Mouse (Mus musculus) heart, postnatal 0 days (tissue): ENCODE data around the gene C8a. TPM values are rescaled to one million over a fixed set of nuclear protein-coding genes. Genes with fewer than 3 reads are reported as not detected.

ENCODE experiments used
- ATAC-seq: fragments of 200-750 bp; cut with Nextera tagmentation; 2 replicates; pipeline ENCODE4 v1.8.0; 2017; ENCODE audit warnings: low read depth, moderate number of reproducible peaks, moderate library complexity; ENCODE audit not compliant: insufficient read depth
- DNase-seq: peaks from one replicate; pipeline ENCODE4 v3.0.0-alpha.2; 2016; ENCODE audit warnings: low spot score
- H3K27ac ChIP-seq: fragments of 300-500 bp; sonication (generic); 2 replicates; pipeline ENCODE4 v1.5.1; 2014; ENCODE audit warnings: low read depth, mild to moderate bottlenecking
- H3K27me3 ChIP-seq: fragments of 300-500 bp; sonication (generic); 2 replicates; pipeline ENCODE4 v1.6.1; 2014; ENCODE audit warnings: low read length, mixed read lengths; ENCODE audit not compliant: control insufficient read depth, insufficient read depth
- H3K36me3 ChIP-seq: fragments of 300-500 bp; sonication (generic); replicated peaks from 2 replicates; pipeline ENCODE4 v1.6.1; 2014; ENCODE audit warnings: low read length, mixed read lengths; ENCODE audit not compliant: control insufficient read depth, insufficient read depth
- H3K4me1 ChIP-seq: fragments of 300-500 bp; sonication (generic); 2 replicates; pipeline ENCODE4 v1.6.1; 2014; ENCODE audit warnings: antibody characterized with exemption; ENCODE audit not compliant: control insufficient read depth, insufficient read depth
- H3K4me2 ChIP-seq: fragments of 300-500 bp; sonication (generic); 2 replicates; pipeline ENCODE4 v1.6.1; 2014; ENCODE audit warnings: low read depth, mild to moderate bottlenecking, low read length, moderate library complexity
- H3K4me3 ChIP-seq: fragments of 300-500 bp; sonication (generic); 2 replicates; pipeline ENCODE4 v1.5.1; 2014; ENCODE audit warnings: low read depth, low read length
- H3K9ac ChIP-seq: fragments of 300-500 bp; sonication (generic); replicated peaks from 2 replicates; pipeline ENCODE4 v1.6.1; 2014; ENCODE audit warnings: low read depth, low read length, mixed read lengths
- H3K9me3 ChIP-seq: fragments of 300-500 bp; sonication (generic); replicated peaks from 2 replicates; pipeline ENCODE4 v1.6.1; 2016; ENCODE audit warnings: low read length; ENCODE audit not compliant: control insufficient read depth
- CTCF ChIP-seq: IDR thresholded peaks from 2 replicates; pipeline ENCODE4 v1.5.1; 2016; ENCODE audit warnings: antibody characterized with exemption, control low read depth, low read depth
- EP300 ChIP-seq: IDR thresholded peaks from 2 replicates; pipeline ENCODE4 v1.6.1; 2016; ENCODE audit warnings: antibody characterized with exemption, low read depth
- WGBS: fragments of 180-500 bp; shearing (Covaris S2); extraction: QIAGEN DNeasy Blood & Tissue Kit; methylation state at CpG from one replicate; pipeline ENCODE4 v1.1.7; 2014; 5-methylcytosine and 5-hydroxymethylcytosine counted together
- polyA plus RNA-seq: library from polyadenylated mRNA; unstranded; fragments of >200 nt; fragmentation: Nextera tagmentation; extraction: Ambion mirVana; gene quantifications from 2 replicates; pipeline ENCODE4 v1.2.1, GENCODE M21; 2015
- total RNA-seq: library from RNA; depleted of rRNA; stranded (reverse); fragments of >200 nt; gene quantifications from 2 replicates; pipeline ENCODE4 v1.2.3, GENCODE M21; 2014; ENCODE audit warnings: low replicate concordance

C8a gene
- total and polyA plus RNA-seq, 2 experiments from 2014 or later = not detected

GRCm38 (mm10) chr4:104782346-104782745, 93.9 kb downstream of the C8a start:
- H3K4me3 ChIP-seq = no peak overlapping the region
- no peak for ATAC-seq
- no peak for TF ChIP-seq CTCF
- no peak for TF ChIP-seq EP300
- H3K36me3 ChIP-seq = no peaks in the 10 kb centered on the region
- no peak overlapping the region for H3K4me2 ChIP-seq
- WGBS = 46% methylated on average over 4 of the region's 4 CpGs
- DNase-seq = no peak
- no peaks in the 10 kb centered on the region for H3K9me3 ChIP-seq
- H3K27ac ChIP-seq = no peak overlapping the region
- no peaks in the 10 kb centered on the region for H3K4me1 ChIP-seq
- H3K27me3 ChIP-seq = no peaks in the 10 kb centered on the region
- H3K9ac ChIP-seq = no peak overlapping the region

- ATAC-seq (no peak), DNase-seq (no peak)
- 87% methylated on average over 3 of the region's 3 CpGs for WGBS
- no peaks in the 10 kb centered on the region for H3K36me3 ChIP-seq
- H3K27ac ChIP-seq = no peak overlapping the region
- no peak overlapping the region for H3K4me2 ChIP-seq
- no peaks in the 10 kb centered on the region for H3K9me3 ChIP-seq
- H3K4me1 ChIP-seq = no peaks in the 10 kb centered on the region
- no peak overlapping the region for H3K4me3 ChIP-seq
- TF ChIP-seq EP300 (no peak), CTCF (no peak)
- no peaks in the 10 kb centered on the region for H3K27me3 ChIP-seq
- no peak overlapping the region for H3K9ac ChIP-seq
These were observed 94.8 kb downstream of the C8a start for GRCm38 (mm10) chr4:104781441-104781840.

- no peaks in the 10 kb centered on the region for H3K36me3 ChIP-seq
- H3K9ac ChIP-seq = no peak overlapping the region
- no peaks in the 10 kb centered on the region for H3K4me1 ChIP-seq
- WGBS = 74% methylated on average over 5 of the region's 5 CpGs
- TF ChIP-seq EP300 = no peak
- TF ChIP-seq CTCF = no peak
- no peak overlapping the region for H3K4me2 ChIP-seq
- no peak overlapping the region for H3K27ac ChIP-seq
- no peak for DNase-seq
- no peaks in the 10 kb centered on the region for H3K9me3 ChIP-seq
- no peak overlapping the region for H3K4me3 ChIP-seq
- no peaks in the 10 kb centered on the region for H3K27me3 ChIP-seq
- no peak for ATAC-seq
These were observed 96.7 kb downstream of the C8a start for GRCm38 (mm10) chr4:104779460-104779859.

- DNase-seq (no peak), ATAC-seq (no peak)
- no peak overlapping the region for H3K4me2 ChIP-seq
- no peaks in the 10 kb centered on the region for H3K9me3 ChIP-seq
- H3K27me3 ChIP-seq = no peaks in the 10 kb centered on the region
- H3K27ac ChIP-seq = no peak overlapping the region
- no peak overlapping the region for H3K9ac ChIP-seq
- no peak for TF ChIP-seq EP300
- WGBS = 60% methylated on average over 3 of the region's 3 CpGs
- no peaks in the 10 kb centered on the region for H3K4me1 ChIP-seq
- H3K4me3 ChIP-seq = no peak overlapping the region
- no peaks in the 10 kb centered on the region for H3K36me3 ChIP-seq
These were observed 100.6 kb downstream of the C8a start for GRCm38 (mm10) chr4:104775601-104776000.

- TF ChIP-seq CTCF = no peak
- TF ChIP-seq EP300 = no peak
- no peaks in the 10 kb centered on the region for H3K27me3 ChIP-seq
- DNase-seq (no peak), ATAC-seq (no peak)
- no peak overlapping the region for H3K4me2 ChIP-seq
- no peaks in the 10 kb centered on the region for H3K4me1 ChIP-seq
- H3K9me3 ChIP-seq = no peaks in the 10 kb centered on the region
- H3K27ac ChIP-seq = no peak overlapping the region
- no peak overlapping the region for H3K9ac ChIP-seq
- H3K36me3 ChIP-seq = no peaks in the 10 kb centered on the region
- 53% methylated on average over 4 of the region's 4 CpGs for WGBS
- H3K4me3 ChIP-seq = no peak overlapping the region
These were observed 105.9 kb downstream of the C8a start for GRCm38 (mm10) chr4:104770331-104770730.

GRCm38 (mm10) chr4:104769602-104770001, 106.6 kb downstream of the C8a start:
- H3K27me3 ChIP-seq = no peaks in the 10 kb centered on the region
- ATAC-seq (no peak), DNase-seq (no peak)
- H3K36me3 ChIP-seq = no peaks in the 10 kb centered on the region
- H3K4me1 ChIP-seq = no peaks in the 10 kb centered on the region
- H3K4me2 ChIP-seq = no peak overlapping the region
- WGBS = 84% methylated on average over 8 of the region's 8 CpGs
- H3K9me3 ChIP-seq = no peaks in the 10 kb centered on the region
- no peak overlapping the region for H3K4me3 ChIP-seq
- no peak overlapping the region for H3K27ac ChIP-seq
- TF ChIP-seq EP300 = no peak
- no peak for TF ChIP-seq CTCF
- H3K9ac ChIP-seq = no peak overlapping the region
